Mouse (Mus musculus): Measurements from ENCODE around the gene Gm10153. TPM values are rescaled to one million over a fixed set of nuclear protein-coding genes. Genes with fewer than 3 reads are reported as not detected.
"Not testable (repeated sequence)": the region's sequence is repeated elsewhere in the genome, so short reads cannot be mapped to it uniquely, and the experiment has no call there.

Gm10153 gene
- polyA plus RNA-seq, 1 experiment = not detected

- TF ChIP-seq POLR2A (IDR thresholded peaks at IDR 0.05; ENCODE audit: extremely low read depth, insufficient read depth, low read length) = no peak
- no peak for TF ChIP-seq CTCF (IDR thresholded peaks at IDR 0.05; ENCODE audit: extremely low read depth, insufficient read depth, low read length)
- no peak overlapping the region for H3K27ac ChIP-seq (ENCODE audit: insufficient read depth, low read length)
These were observed 9.2 kb downstream of the Gm10153 start for GRCm38 (mm10) chr7:142181021-142181420.

GRCm38 (mm10) chr7:142178685-142179084 is 11.5 kb downstream of the Gm10153 start:
- no peak overlapping the region for H3K4me3 ChIP-seq (ENCODE audit: insufficient read depth, low read length)
- TF ChIP-seq CTCF (IDR thresholded peaks at IDR 0.05; ENCODE audit: extremely low read depth, insufficient read depth, low read length) = no peak
- TF ChIP-seq POLR2A (IDR thresholded peaks at IDR 0.05; ENCODE audit: extremely low read depth, insufficient read depth, low read length) = no peak
- no peak overlapping the region for H3K27ac ChIP-seq (ENCODE audit: insufficient read depth, low read length)
- no peaks in the 10 kb centered on the region for H3K4me1 ChIP-seq (ENCODE audit: control insufficient read depth, insufficient read depth, low read length)

More at GRCm38 (mm10) chr7:142181021-142181420, 9.2 kb downstream of the Gm10153 start:
- H3K4me1 ChIP-seq (ENCODE audit: control insufficient read depth, insufficient read depth, low read length) = no peaks in the 10 kb centered on the region
- H3K4me3 ChIP-seq (ENCODE audit: insufficient read depth, low read length) = no peak overlapping the region

- H3K4me1 ChIP-seq (ENCODE audit: control insufficient read depth, insufficient read depth, low read length); H3K4me3 ChIP-seq (ENCODE audit: insufficient read depth, low read length); H3K27ac ChIP-seq (ENCODE audit: insufficient read depth, low read length): not testable (repeated sequence)
These were observed 14.3 kb downstream of the Gm10153 start, which contains the start of gene Krtap5-2 for GRCm38 (mm10) chr7:142175905-142176304. Gene Krtap5-2, minus strand, starts transcription at chr7:142176005.

- no peak overlapping the region for H3K27ac ChIP-seq (ENCODE audit: insufficient read depth, low read length)
- TF ChIP-seq POLR2A (IDR thresholded peaks at IDR 0.05; ENCODE audit: extremely low read depth, insufficient read depth, low read length) = no peak
- TF ChIP-seq CTCF (IDR thresholded peaks at IDR 0.05; ENCODE audit: extremely low read depth, insufficient read depth, low read length) = peak; percentile 56; the same call in 1 of the 2 replicates
- no peak overlapping the region for H3K4me3 ChIP-seq (ENCODE audit: insufficient read depth, low read length)
- no peaks in the 10 kb centered on the region for H3K4me1 ChIP-seq (ENCODE audit: control insufficient read depth, insufficient read depth, low read length)
These were observed 20.4 kb downstream of the Gm10153 start for GRCm38 (mm10) chr7:142169836-142170235.

- not testable (repeated sequence) for H3K27ac ChIP-seq (ENCODE audit: insufficient read depth, low read length); H3K4me1 ChIP-seq (ENCODE audit: control insufficient read depth, insufficient read depth, low read length); H3K4me3 ChIP-seq (ENCODE audit: insufficient read depth, low read length)
These were observed 24.6 kb downstream of the Gm10153 start, which contains the start of gene Gm4553 for GRCm38 (mm10) chr7:142165639-142166038. Gene Gm4553, minus strand, starts transcription at chr7:142165739.

GRCm38 (mm10) chr7:142159366-142159765 is 30.8 kb downstream of the Gm10153 start:
- no peak overlapping the region for H3K4me3 ChIP-seq (ENCODE audit: insufficient read depth, low read length)
- no peak overlapping the region for H3K27ac ChIP-seq (ENCODE audit: insufficient read depth, low read length)
- H3K4me1 ChIP-seq (ENCODE audit: control insufficient read depth, insufficient read depth, low read length) = no peaks in the 10 kb centered on the region
- no peak for TF ChIP-seq CTCF (IDR thresholded peaks at IDR 0.05; ENCODE audit: extremely low read depth, insufficient read depth, low read length)
- TF ChIP-seq POLR2A (IDR thresholded peaks at IDR 0.05; ENCODE audit: extremely low read depth, insufficient read depth, low read length) = no peak

GRCm38 (mm10) chr7:142157013-142157412 is 33.2 kb downstream of the Gm10153 start, which contains the start of gene Gm29735:
Gene Gm29735, minus strand, starts transcription at chr7:142157113.
- H3K4me3 ChIP-seq (ENCODE audit: insufficient read depth, low read length); H3K27ac ChIP-seq (ENCODE audit: insufficient read depth, low read length); H3K4me1 ChIP-seq (ENCODE audit: control insufficient read depth, insufficient read depth, low read length): not testable (repeated sequence)

GRCm38 (mm10) chr7:142155308-142155707 is 34.9 kb downstream of the Gm10153 start:
- Histone ChIP-seq H3K27ac (ENCODE audit: insufficient read depth, low read length) (no peak overlapping the region), H3K4me3 (ENCODE audit: insufficient read depth, low read length) (no peak overlapping the region), H3K4me1 (ENCODE audit: control insufficient read depth, insufficient read depth, low read length) (no peaks in the 10 kb centered on the region)
- no peak for TF ChIP-seq POLR2A (IDR thresholded peaks at IDR 0.05; ENCODE audit: extremely low read depth, insufficient read depth, low read length)
- TF ChIP-seq CTCF (IDR thresholded peaks at IDR 0.05; ENCODE audit: extremely low read depth, insufficient read depth, low read length) = no peak

- Histone ChIP-seq H3K4me1 (ENCODE audit: control insufficient read depth, insufficient read depth, low read length) (no peaks in the 10 kb centered on the region), H3K27ac (ENCODE audit: insufficient read depth, low read length) (no peak overlapping the region)
- TF ChIP-seq CTCF (IDR thresholded peaks at IDR 0.05; ENCODE audit: extremely low read depth, insufficient read depth, low read length) = no peak
- TF ChIP-seq POLR2A (IDR thresholded peaks at IDR 0.05; ENCODE audit: extremely low read depth, insufficient read depth, low read length) = no peak
These were observed 38.0 kb downstream of the Gm10153 start for GRCm38 (mm10) chr7:142152191-142152590.

GRCm38 (mm10) chr7:142148633-142149032 is 41.6 kb downstream of the Gm10153 start:
- H3K27ac ChIP-seq (ENCODE audit: insufficient read depth, low read length) = no peak overlapping the region
- H3K4me1 ChIP-seq (ENCODE audit: control insufficient read depth, insufficient read depth, low read length) = no peaks in the 10 kb centered on the region
- no peak overlapping the region for H3K4me3 ChIP-seq (ENCODE audit: insufficient read depth, low read length)
- no peak for TF ChIP-seq POLR2A (IDR thresholded peaks at IDR 0.05; ENCODE audit: extremely low read depth, insufficient read depth, low read length)
- TF ChIP-seq CTCF (IDR thresholded peaks at IDR 0.05; ENCODE audit: extremely low read depth, insufficient read depth, low read length) = no peak

More at GRCm38 (mm10) chr7:142152191-142152590, 38.0 kb downstream of the Gm10153 start:
- no peak overlapping the region for H3K4me3 ChIP-seq (ENCODE audit: insufficient read depth, low read length)

- Histone ChIP-seq H3K27ac (ENCODE audit: insufficient read depth, low read length) (no peak overlapping the region), H3K4me1 (ENCODE audit: control insufficient read depth, insufficient read depth, low read length) (no peaks in the 10 kb centered on the region), H3K4me3 (ENCODE audit: insufficient read depth, low read length) (no peak overlapping the region)
- TF ChIP-seq CTCF (IDR thresholded peaks at IDR 0.05; ENCODE audit: extremely low read depth, insufficient read depth, low read length) = peak; percentile 36; the same call in 1 of the 2 replicates
- no peak for TF ChIP-seq POLR2A (IDR thresholded peaks at IDR 0.05; ENCODE audit: extremely low read depth, insufficient read depth, low read length)
These were observed 44.2 kb downstream of the Gm10153 start for GRCm38 (mm10) chr7:142146033-142146432.
